Mouse (Mus musculus): Measurements from ENCODE around the gene Pnlip. TPM values are rescaled to one million over a fixed set of nuclear protein-coding genes. Genes with fewer than 3 reads are reported as not detected.

Pnlip gene
- polyA plus RNA-seq, 1 experiment from 2014 or later: not detected

GRCm38 (mm10) chr19:58728445-58729031, 76.2 kb downstream of the Pnlip start, which contains the start of gene Pnliprp1:
Gene Pnliprp1, plus strand, starts transcription at chr19:58728887.
- Histone ChIP-seq H3K9ac (no peak within 1 kb of the TSS), H3K4me3 (no peak within 1 kb of the TSS), H3K4me1 (0 out of 2 replicates have a peak, but pooled peaks cover 3% of the 10 kb centered on the region), H3K9me3 (0 out of 2 replicates have a peak, but pooled peaks cover 3% of the 10 kb centered on the region), H3K36me3 (replicated peaks) (no peaks in the 10 kb centered on the region), H3K27ac (no peak within 1 kb of the TSS), H3K4me2 (no peak within 1 kb of the TSS), H3K27me3 (replicated peaks) (no peaks in the 10 kb centered on the region)
- 49% methylated on average over 5 of the region's 5 CpGs for WGBS
- no peak for ATAC-seq (replicated peaks)

Other genes with a start within 250 kb of the Pnlip start
- 42.6 and 44.0 TPM in 2 replicates for gene Gfra1, start 196.6 kb upstream of the Pnlip start, polyA plus RNA-seq (2015; fragmentation: Nextera tagmentation; extraction: Ambion mirVana)
- not detected in 2 replicates for gene Ccdc172, start 140.5 kb upstream of the Pnlip start, polyA plus RNA-seq (2015; fragmentation: Nextera tagmentation; extraction: Ambion mirVana)
- gene Pnliprp1, start 76.4 kb downstream of the Pnlip start, polyA plus RNA-seq (2015; fragmentation: Nextera tagmentation; extraction: Ambion mirVana): 0.56 and 6.8 TPM in 2 replicates
- 0.18 TPM in 1 of 2 replicates, not detected in the other for gene Pnliprp2, start 107.2 kb downstream of the Pnlip start, polyA plus RNA-seq (2015; fragmentation: Nextera tagmentation; extraction: Ambion mirVana)
- gene 1700019N19Rik, start 142.0 kb downstream of the Pnlip start, polyA plus RNA-seq (2015; fragmentation: Nextera tagmentation; extraction: Ambion mirVana): not detected in 2 replicates